Mouse (Mus musculus): ENCODE measurements around the gene Fam217a.
"Not testable (repeated sequence)": the region's sequence is repeated elsewhere in the genome, so short reads cannot be mapped to it uniquely, and the experiment has no call there.

Gene Fam217a

GRCm38 (mm10) chr13:34924210-34924609 lies at the start of gene Fam217a, which contains the start of gene 4933417A18Rik:
Fam217a (minus strand) TSS chr13:34924310.
4933417A18Rik (plus strand) TSS chr13:34924409.
- no peak for DNase-seq (ENCODE audit: low read depth, low spot score)

DNA sequence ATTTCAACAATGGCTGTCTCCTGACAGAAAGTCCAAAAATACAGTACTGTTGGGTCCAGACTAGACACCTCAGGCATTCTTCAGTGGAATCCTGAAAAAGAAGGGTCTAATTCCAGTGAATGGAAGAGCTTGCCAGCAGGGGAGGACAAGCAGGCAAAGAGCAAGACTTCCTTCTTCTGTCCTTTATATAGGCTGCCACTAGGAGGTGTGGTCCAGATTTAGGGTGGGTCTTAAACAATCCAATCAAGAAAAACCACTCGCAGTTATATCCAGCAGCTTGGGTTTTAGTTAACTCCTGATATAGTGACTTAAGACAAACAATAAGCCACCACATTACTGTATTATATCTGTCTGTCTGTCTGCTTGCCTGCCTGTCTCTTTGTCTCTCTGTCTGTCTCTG lies 49.7 kb upstream of the Fam217a start:
- no peak for DNase-seq (ENCODE audit: low read depth, low spot score)

- peak; percentile 34 for DNase-seq (ENCODE audit: low read depth, low spot score)
These were observed 49.0 kb upstream of the Fam217a start for GRCm38 (mm10) chr13:34973149-34973548.

DNA sequence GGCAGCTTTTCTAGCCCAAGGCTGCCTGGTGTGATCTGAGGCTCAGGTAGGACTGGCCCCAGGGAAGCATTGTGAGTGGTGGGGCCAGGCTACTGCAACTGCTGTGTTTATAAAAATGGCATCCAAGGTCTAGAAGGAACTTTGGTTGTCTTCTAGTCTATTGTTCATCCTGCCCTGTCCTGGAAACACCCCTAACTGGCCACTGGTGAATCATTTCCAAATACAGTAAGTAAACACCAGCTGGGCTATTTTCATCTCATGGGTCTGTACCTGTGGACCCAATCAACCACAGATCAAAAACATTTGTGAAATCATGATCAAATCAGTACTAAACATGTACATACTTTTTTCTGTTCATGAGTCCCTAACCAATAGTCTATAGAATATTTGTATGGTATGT lies 48.3 kb upstream of the Fam217a start:
- not testable (repeated sequence) for DNase-seq (ENCODE audit: low read depth, low spot score)

DNA sequence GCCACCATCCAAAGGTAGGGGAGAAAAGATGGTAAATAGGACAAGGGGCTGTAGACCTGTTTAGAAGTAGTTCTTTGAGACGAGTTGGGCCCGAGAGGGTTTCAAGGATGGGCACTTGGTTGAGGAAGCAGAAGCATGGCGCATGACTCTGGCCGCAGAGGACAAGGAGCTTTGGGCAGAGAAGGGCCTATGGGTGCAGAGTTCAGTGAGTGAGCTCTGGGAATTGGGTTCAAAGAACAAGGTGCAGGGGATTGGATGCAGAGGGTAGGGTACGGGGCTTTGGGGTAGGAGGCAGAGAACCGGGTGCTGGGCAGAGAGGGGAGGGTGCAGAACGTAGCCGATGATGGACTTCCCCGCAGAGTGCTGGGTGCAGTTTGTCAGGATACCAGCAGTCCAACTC lies 41.5 kb upstream of the Fam217a start:
- DNase-seq (ENCODE audit: low read depth, low spot score) = not testable (repeated sequence)

DNA sequence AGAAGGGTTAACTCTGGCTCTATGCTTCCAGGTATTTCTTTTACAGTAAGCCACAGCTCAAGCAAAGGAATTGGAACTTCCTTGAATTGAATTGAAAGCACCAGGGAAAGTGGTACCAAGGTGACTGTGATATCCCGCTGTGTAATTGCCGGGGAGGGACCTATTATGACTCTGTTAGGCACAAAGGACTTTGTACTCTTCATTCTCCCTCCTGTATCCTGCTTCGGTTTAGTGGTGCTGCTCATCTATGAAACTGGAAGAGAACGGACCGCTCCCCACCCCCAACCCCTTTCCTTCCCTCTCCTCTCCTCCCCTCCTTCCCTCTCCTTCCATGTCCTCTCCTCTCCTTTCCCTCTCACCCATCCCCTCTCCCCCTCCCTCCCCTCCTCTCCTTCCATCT lies 40.8 kb upstream of the Fam217a start:
- no peak for DNase-seq (ENCODE audit: low read depth, low spot score)

GRCm38 (mm10) chr13:34964419-34964818 lies 40.3 kb upstream of the Fam217a start:
- no peak for DNase-seq (ENCODE audit: low read depth, low spot score)

DNA sequence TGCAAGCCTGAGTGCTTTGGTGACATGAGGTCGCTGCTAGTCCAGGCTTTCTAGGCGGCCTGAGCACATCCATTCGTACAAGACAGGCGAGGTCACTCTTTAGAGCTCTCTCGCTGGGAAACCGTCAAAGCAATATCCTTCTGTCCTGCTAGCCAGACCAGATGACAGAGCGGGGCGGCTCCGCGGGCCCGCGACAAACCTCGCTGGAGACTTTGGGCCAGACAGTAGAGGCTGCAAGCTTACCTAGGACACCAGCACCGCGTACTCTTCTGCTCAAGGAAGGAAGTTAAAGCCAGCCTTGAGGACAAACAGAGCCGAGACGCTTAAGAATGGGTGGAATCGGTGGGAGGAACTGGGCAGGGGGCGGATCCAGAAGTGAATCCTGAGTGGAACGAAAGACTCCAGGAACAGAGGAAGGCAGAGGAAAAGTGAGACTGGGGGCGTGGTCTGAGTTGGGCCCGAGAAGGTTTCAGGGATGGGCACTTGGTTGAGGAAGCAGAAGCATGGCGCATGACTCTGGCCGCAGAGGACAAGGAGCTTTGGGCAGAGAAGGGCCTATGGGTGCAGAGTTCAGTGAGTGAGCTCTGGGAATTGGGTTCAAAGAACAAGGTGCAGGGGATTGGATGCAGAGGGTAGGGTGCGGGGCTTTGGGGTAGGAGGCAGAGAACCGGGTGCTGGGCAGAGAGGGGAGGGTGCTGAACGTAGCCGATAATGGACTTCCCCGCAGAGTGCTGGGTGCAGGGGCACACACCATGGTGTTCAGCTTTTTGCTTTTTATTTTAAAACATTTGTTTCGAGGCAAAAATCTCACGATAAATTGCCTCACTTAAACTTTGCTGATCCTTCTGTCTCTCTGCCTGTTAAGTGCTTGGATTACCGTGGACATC lies 39.6 kb upstream of the Fam217a start, which contains the start of gene Eci3:
Gene Eci3 (minus strand): TSS at position 300 of the 887 bp plus-strand sequence.
- DNase-seq (ENCODE audit: low read depth, low spot score) = no peak

- no peak for DNase-seq (ENCODE audit: low read depth, low spot score)
These were observed 37.1 kb upstream of the Fam217a start for GRCm38 (mm10) chr13:34960996-34961770.

DNA sequence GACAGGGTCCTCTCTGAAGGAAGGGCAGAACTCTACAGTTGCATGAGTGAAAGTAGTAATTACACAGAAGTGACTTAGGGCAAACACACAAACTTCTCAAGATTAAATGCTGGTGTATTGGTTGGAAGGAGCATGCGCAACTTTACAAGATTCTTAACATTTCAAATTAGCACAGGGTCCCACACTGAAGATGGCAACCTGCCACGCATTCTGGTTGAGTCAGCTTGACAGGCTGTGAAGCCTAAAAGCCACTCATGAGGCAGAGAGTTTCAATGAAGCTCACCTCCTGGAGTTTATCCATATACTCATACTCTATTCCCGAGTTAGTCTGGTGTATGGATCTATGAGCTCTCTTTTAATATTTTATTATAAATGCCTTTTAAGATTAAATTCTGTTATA lies 34.0 kb upstream of the Fam217a start:
- DNase-seq (ENCODE audit: low read depth, low spot score) = not testable (repeated sequence)

GRCm38 (mm10) chr13:34956901-34957300 lies 32.8 kb upstream of the Fam217a start:
- DNase-seq (ENCODE audit: low read depth, low spot score) = no peak

DNA sequence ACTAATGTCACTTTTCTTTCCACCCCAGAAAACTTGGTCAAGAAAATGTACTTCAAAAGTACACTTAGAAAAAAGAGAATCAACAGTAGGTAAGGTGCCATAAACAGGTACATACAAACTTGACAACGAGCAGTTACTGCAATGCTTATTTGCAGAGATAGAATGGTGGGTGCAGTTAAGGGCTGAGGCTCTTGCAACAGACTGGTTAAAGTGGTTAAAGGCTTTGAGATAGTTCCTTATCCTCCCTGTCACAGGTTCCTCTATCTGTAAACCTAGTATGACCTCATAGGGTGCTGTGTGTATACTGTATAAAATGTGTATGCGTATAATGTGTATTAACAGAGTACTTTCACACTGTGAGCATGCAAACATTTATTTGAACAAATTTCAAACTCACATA lies 27.3 kb upstream of the Fam217a start:
- not testable (repeated sequence) for DNase-seq (ENCODE audit: low read depth, low spot score)

- no peak for DNase-seq (ENCODE audit: low read depth, low spot score)
These were observed 18.3 kb upstream of the Fam217a start for GRCm38 (mm10) chr13:34942370-34942769.

DNA sequence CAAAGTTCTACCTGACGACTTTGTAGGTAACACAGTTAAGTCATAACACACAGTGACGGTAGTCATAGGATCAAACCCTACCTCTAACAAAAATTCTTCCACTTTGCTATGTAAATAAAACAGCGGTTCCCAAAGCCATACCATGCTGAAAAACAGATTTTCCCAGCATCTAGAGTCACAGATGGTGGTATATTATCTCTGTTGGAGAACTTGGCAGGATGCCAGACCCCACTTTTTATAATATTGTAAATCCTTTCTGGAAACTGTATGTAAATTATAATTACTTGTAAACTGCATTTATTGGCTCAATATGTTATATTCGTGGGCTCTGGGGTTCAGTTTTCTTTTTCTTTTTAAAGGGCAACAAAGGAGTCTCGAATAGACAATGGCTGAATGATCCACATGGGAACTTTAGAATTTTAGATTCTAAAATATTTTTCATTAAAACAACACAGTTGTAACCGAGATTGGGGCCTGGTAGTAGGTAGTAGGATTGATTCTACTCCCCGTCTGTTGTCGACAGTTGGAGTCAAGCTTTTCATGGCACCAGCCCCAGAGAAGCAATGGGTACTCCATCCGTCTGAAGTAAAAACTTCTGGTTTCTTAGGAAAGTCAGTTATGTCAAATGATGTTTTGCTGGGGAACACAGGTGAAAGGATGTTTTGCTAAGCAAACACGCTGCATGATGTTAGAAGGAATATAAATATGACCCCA lies 11.0 kb upstream of the Fam217a start:
- no peak for DNase-seq (ENCODE audit: low read depth, low spot score)

DNA sequence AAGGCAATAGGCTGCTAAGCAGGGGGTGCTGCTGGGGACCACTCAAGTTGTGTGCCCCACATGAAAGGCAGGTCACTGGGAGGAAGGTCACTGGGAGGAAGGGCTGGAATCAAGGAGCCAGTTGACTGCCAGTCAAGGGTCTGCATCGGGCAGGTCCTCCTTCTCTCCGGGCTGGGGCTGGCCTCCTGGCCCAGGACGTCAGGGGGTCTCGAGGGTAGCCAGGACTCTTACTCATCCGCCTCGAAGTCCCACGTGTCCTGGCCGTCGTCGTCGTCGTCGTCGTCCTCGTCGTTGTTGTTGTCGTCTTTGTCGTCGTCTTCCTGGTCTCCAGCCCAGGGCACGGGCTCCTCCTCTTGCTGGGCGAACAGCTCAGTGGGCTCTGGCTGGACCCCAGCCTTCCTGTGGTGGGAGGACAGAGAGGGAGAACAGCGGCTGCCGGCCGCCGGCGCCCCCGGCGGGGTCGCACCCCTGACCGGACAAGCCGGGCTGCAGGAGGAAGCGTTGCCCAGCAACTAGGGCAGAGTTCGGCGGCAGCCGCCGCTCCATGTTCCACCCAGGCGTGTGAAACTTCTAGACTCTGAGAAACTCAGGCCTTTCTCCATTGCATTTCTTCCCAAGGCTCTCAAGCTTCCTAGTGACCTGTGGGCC lies 7.5 kb downstream of the Fam217a start:
- DNase-seq (ENCODE audit: low read depth, low spot score) = no peak

- no peak for DNase-seq (ENCODE audit: low read depth, low spot score)
These were observed 9.5 kb downstream of the Fam217a start for GRCm38 (mm10) chr13:34914614-34915013.

DNA sequence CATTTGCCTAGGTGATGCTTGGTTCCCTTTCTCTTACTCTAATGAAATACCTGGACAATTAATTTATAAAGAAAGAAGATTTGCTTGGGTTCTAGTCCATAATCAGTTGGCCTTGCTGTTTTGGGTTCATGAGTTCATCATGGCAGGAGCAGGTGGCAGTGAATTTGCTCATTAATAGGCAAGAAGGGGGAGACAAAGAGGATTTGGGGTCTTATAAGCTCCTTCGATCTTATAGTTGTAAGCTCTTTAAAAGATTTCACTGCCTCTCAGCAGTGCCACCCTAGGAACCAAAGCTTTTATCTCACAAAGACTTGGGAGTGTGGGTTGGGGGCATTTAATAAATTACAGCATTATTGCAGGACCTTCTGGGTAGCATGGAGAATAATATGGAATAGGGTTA lies 31.2 kb downstream of the Fam217a start:
- no peak for DNase-seq (ENCODE audit: low read depth, low spot score)

GRCm38 (mm10) chr13:34876481-34876880 lies 47.6 kb downstream of the Fam217a start:
- no peak for DNase-seq (ENCODE audit: low read depth, low spot score)

GRCm38 (mm10) chr13:34875741-34876445 lies 48.2 kb downstream of the Fam217a start:
- peak; percentile 55 for DNase-seq (ENCODE audit: low read depth, low spot score)

DNA sequence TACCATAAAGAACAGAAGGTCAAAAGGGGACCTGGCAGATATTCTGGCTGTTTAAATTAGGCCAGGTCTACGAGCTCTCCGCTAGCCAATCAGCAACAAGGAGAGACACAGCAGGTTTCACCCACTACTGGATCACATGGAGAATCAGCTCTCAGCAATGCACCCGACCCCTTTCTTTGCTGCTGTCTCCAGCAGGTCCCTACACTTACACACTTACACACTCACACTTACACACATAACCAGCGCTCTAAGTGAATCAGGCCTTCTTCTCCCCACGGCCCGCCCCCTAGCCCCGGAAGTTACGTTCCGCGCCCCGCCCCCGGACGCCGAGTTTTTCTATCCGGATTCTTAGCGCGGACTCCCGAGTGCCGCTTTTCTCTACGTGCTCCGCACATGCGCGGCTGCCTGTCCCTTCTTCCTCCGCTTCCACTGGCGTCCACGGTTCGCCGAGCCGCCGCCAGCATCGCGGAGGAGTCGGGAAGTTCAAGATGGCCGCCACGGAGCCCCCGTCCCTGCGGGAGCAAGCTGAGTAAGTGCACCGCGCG lies 48.9 kb downstream of the Fam217a start, which contains the start of gene Prpf4b:
Gene Prpf4b (plus strand): TSS at position 137 of the 545 bp plus-strand sequence.
- DNase-seq (ENCODE audit: low read depth, low spot score) = peak; percentile 82

Measured in c-Kit-negative CD71-positive TER-119-positive erythroid progenitor cells, embryonic 14.5 days (primary cell).